Mouse (Mus musculus) granulocyte monocyte progenitor cell, adult 5-6 weeks (primary cell): ENCODE data around the gene Necap1. TPM values are rescaled to one million over a fixed set of nuclear protein-coding genes. Genes with fewer than 3 reads are reported as not detected.

Experiments used
- ATAC-seq: replicated peaks from 2 replicates; pipeline ENCODE4 v1.8.0; 2016; ENCODE audit warnings: mild to moderate bottlenecking, moderate TSS enrichment, inconsistent platforms; ENCODE audit not compliant: poor library complexity, severe bottlenecking
- total RNA-seq, 2 experiments: library from RNA; stranded (forward) in 1 of 2; stranded (reverse) in 1 of 2; fragments of 200-712, 200-1000 nt in 1 of 2; fragments of >200 nt in 1 of 2; fragmentation: Nextera tagmentation in 1 of 2; gene quantifications; 2 replicates each; pipeline ENCODE4 v1.2.3; 2014 to 2017

Gene Necap1
- total RNA-seq (2014; fragmentation: Nextera tagmentation) (24.8 and 26.1 TPM in 2 replicates), total RNA-seq (2017) (14.3 and 25.7 TPM in 2 replicates)

GRCm38 (mm10) chr6:122873871-122874719 lies at the start of gene Necap1:
TSS of gene Necap1 (plus strand) at chr6:122874474.
- ATAC-seq = peak; percentile 79

GRCm38 (mm10) chr6:122825166-122825565 lies 49.1 kb upstream of the Necap1 start:
- ATAC-seq = no peak

- ATAC-seq = peak; percentile 73
These were observed 48.1 kb upstream of the Necap1 start for GRCm38 (mm10) chr6:122825923-122826742.

- ATAC-seq = peak; percentile 59
These were observed 46.2 kb upstream of the Necap1 start for GRCm38 (mm10) chr6:122828086-122828485.

GRCm38 (mm10) chr6:122832880-122833279 lies 41.4 kb upstream of the Necap1 start:
- ATAC-seq = no peak

- ATAC-seq = peak; percentile 91
These were observed 39.9 kb upstream of the Necap1 start for GRCm38 (mm10) chr6:122834365-122834764.

- no peak for ATAC-seq
These were observed 37.3 kb upstream of the Necap1 start for GRCm38 (mm10) chr6:122836974-122837373.

- no peak for ATAC-seq
These were observed 36.7 kb upstream of the Necap1 start for GRCm38 (mm10) chr6:122837539-122837938.

GRCm38 (mm10) chr6:122843759-122844158 lies 30.5 kb upstream of the Necap1 start:
- ATAC-seq = no peak

GRCm38 (mm10) chr6:122852696-122853095 lies 21.6 kb upstream of the Necap1 start:
- ATAC-seq = peak; percentile 91

GRCm38 (mm10) chr6:122854552-122854951 lies 19.7 kb upstream of the Necap1 start:
- ATAC-seq = no peak

GRCm38 (mm10) chr6:122855955-122856354 lies 18.3 kb upstream of the Necap1 start, which contains the start of gene C3ar1:
TSS of gene C3ar1 (minus strand) at chr6:122856161.
- ATAC-seq = peak; percentile 84

- ATAC-seq = no peak
These were observed 11.8 kb upstream of the Necap1 start for GRCm38 (mm10) chr6:122862434-122862833.

- ATAC-seq = peak; percentile 99
These were observed 11.4 kb upstream of the Necap1 start for GRCm38 (mm10) chr6:122862871-122863270.

GRCm38 (mm10) chr6:122867914-122868313 lies 6.4 kb upstream of the Necap1 start:
- ATAC-seq = 0 out of 2 replicates have a peak, but pooled peaks have one; percentile 38

- no peak for ATAC-seq
These were observed 4.4 kb upstream of the Necap1 start for GRCm38 (mm10) chr6:122869846-122870245.

GRCm38 (mm10) chr6:122872800-122873199 lies 1.5 kb upstream of the Necap1 start:
- peak; percentile 83 for ATAC-seq

- peak; percentile 20 for ATAC-seq
These were observed 581 bp downstream of the Necap1 start for GRCm38 (mm10) chr6:122874720-122875389.

GRCm38 (mm10) chr6:122879141-122879735 lies 5.0 kb downstream of the Necap1 start:
- no peak for ATAC-seq
